Mouse (Mus musculus) midbrain, embryonic 14.5 days (tissue): Measurements from ENCODE around the gene Jph3. TPM values are rescaled to one million over a fixed set of nuclear protein-coding genes. Genes with fewer than 3 reads are reported as not detected.

Source experiments
- ATAC-seq: fragments of 200-750 bp; cut with Nextera tagmentation; 2 replicates; pipeline ENCODE4 v1.8.0; 2017; ENCODE audit warnings: moderate number of reproducible peaks, moderate library complexity; ENCODE audit not compliant: low FRiP score, low TSS enrichment
- DNase-seq: peaks from one replicate; pipeline ENCODE4 v3.0.0-alpha.2; 2015
- H3K27ac ChIP-seq: fragments of 300-500 bp; sonication (generic); replicated peaks from 2 replicates; pipeline ENCODE4 v1.5.1; 2014; ENCODE audit warnings: mild to moderate bottlenecking, low read depth, low read length, moderate library complexity
- H3K27me3 ChIP-seq: fragments of 300-500 bp; sonication (generic); 2 replicates; pipeline ENCODE4 v1.6.1; 2014; ENCODE audit warnings: low read length, control low read depth, mixed read lengths; ENCODE audit not compliant: control insufficient read depth, insufficient read depth
- H3K36me3 ChIP-seq: fragments of 300-500 bp; sonication (generic); 2 replicates; pipeline ENCODE4 v1.6.1; 2014; ENCODE audit warnings: low read length, control low read depth; ENCODE audit not compliant: control insufficient read depth, insufficient read depth
- H3K4me1 ChIP-seq: fragments of 300-500 bp; sonication (generic); 2 replicates; pipeline ENCODE4 v1.6.1; 2014; ENCODE audit warnings: mild to moderate bottlenecking, antibody characterized with exemption, low read length, control low read depth; ENCODE audit not compliant: control insufficient read depth, insufficient read depth
- H3K4me2 ChIP-seq: fragments of 300-500 bp; sonication (generic); 2 replicates; pipeline ENCODE4 v1.6.1; 2014; ENCODE audit warnings: mild to moderate bottlenecking, low read length, moderate library complexity
- H3K4me3 ChIP-seq: fragments of 300-500 bp; sonication (generic); replicated peaks from 2 replicates; pipeline ENCODE4 v1.5.1; 2014; ENCODE audit warnings: low read depth, low read length
- H3K9ac ChIP-seq: fragments of 300-500 bp; sonication (generic); replicated peaks from 2 replicates; pipeline ENCODE4 v1.6.1; 2014; ENCODE audit warnings: mild to moderate bottlenecking, low read length, moderate library complexity
- H3K9me3 ChIP-seq: fragments of 300-500 bp; sonication (generic); 2 replicates; pipeline ENCODE4 v1.6.1; 2016; ENCODE audit warnings: low read length, control low read depth, mixed read lengths; ENCODE audit not compliant: control insufficient read depth
- WGBS: fragments of 180-500 bp; shearing (Covaris S2); extraction: QIAGEN DNeasy Blood & Tissue Kit; methylation state at CpG from one replicate; pipeline ENCODE4 v1.1.7; 2014; 5-methylcytosine and 5-hydroxymethylcytosine counted together
- polyA plus RNA-seq: library from polyadenylated mRNA; unstranded; fragments of >200 nt; fragmentation: Nextera tagmentation; extraction: Ambion mirVana; gene quantifications from 2 replicates; pipeline ENCODE4 v1.2.1, GENCODE M21; 2014

The Jph3 gene
- polyA plus RNA-seq, 1 experiment from 2014 or later, result 73.5 TPM

GRCm38 (mm10) chr8:121731471-121732333, 2.3 kb downstream of the Jph3 start:
- peak overlapping the region; percentile 73 for H3K9ac ChIP-seq
- ATAC-seq, result no peak
- peak; percentile 59 for DNase-seq
- H3K4me1 ChIP-seq, result peaks cover 18% of the 10 kb centered on the region
- no peaks in the 10 kb centered on the region for H3K36me3 ChIP-seq
- peaks cover 16% of the 10 kb centered on the region for H3K27me3 ChIP-seq
- WGBS, result 4% methylated on average over 26 of the region's 26 CpGs
- peak overlapping the region; percentile 68 for H3K4me3 ChIP-seq
- no peaks in the 10 kb centered on the region for H3K9me3 ChIP-seq
- peak overlapping the region; percentile 70; the same call in 1 of the 2 replicates for H3K27ac ChIP-seq
- peak overlapping the region; percentile 86 for H3K4me2 ChIP-seq

GRCm38 (mm10) chr8:121732334-121732665, 2.9 kb downstream of the Jph3 start:
- peak overlapping the region; percentile 86 for H3K4me2 ChIP-seq

GRCm38 (mm10) chr8:121734262-121734661, 4.8 kb downstream of the Jph3 start:
- no peak overlapping the region for H3K9ac ChIP-seq
- no peak for DNase-seq
- ATAC-seq, result no peak
- H3K9me3 ChIP-seq, result no peaks in the 10 kb centered on the region
- H3K4me1 ChIP-seq, result peaks cover 18% of the 10 kb centered on the region
- H3K36me3 ChIP-seq, result no peaks in the 10 kb centered on the region
- no peak overlapping the region for H3K27ac ChIP-seq
- H3K4me3 ChIP-seq, result no peak overlapping the region
- WGBS, result 92% methylated on average over 16 of the region's 16 CpGs
- no peak overlapping the region for H3K4me2 ChIP-seq
- peaks cover 11% of the 10 kb centered on the region; the same call in 1 of the 2 replicates for H3K27me3 ChIP-seq

More at GRCm38 (mm10) chr8:121732334-121732665, 2.9 kb downstream of the Jph3 start:
- Histone ChIP-seq H3K4me3 (peak overlapping the region; percentile 68), H3K9ac (peak overlapping the region; percentile 73), H3K27ac (no peak overlapping the region), H3K9me3 (no peaks in the 10 kb centered on the region), H3K4me1 (peaks cover 18% of the 10 kb centered on the region), H3K27me3 (peaks cover 16% of the 10 kb centered on the region), H3K36me3 (no peaks in the 10 kb centered on the region)
- DNase-seq (no peak), ATAC-seq (no peak)
- WGBS, result 52% methylated on average over 4 of the region's 4 CpGs

GRCm38 (mm10) chr8:121736236-121736635, 6.8 kb downstream of the Jph3 start:
- Histone ChIP-seq H3K36me3 (no peaks in the 10 kb centered on the region), H3K9ac (no peak overlapping the region), H3K4me1 (peaks cover 17% of the 10 kb centered on the region), H3K4me3 (no peak overlapping the region), H3K4me2 (no peak overlapping the region), H3K27ac (no peak overlapping the region), H3K9me3 (no peaks in the 10 kb centered on the region), H3K27me3 (0 out of 2 replicates have a peak, but pooled peaks cover 4% of the 10 kb centered on the region)
- WGBS, result 16% methylated on average over 7 of the region's 7 CpGs
- peak; percentile 44 for DNase-seq
- ATAC-seq, result no peak

- ATAC-seq, result no peak
- no peak overlapping the region for H3K4me3 ChIP-seq
- no peaks in the 10 kb centered on the region for H3K9me3 ChIP-seq
- DNase-seq, result no peak
- H3K4me1 ChIP-seq, result no peaks in the 10 kb centered on the region
- no peaks in the 10 kb centered on the region for H3K27me3 ChIP-seq
- H3K9ac ChIP-seq, result no peak overlapping the region
- no peak overlapping the region for H3K27ac ChIP-seq
- WGBS, result 92% methylated on average over 10 of the region's 10 CpGs
- H3K4me2 ChIP-seq, result no peak overlapping the region
- no peaks in the 10 kb centered on the region for H3K36me3 ChIP-seq
Observed at GRCm38 (mm10) chr8:121740721-121741120, 11.3 kb downstream of the Jph3 start.

- ATAC-seq (no peak), DNase-seq (no peak)
- Histone ChIP-seq H3K9me3 (no peaks in the 10 kb centered on the region), H3K4me2 (no peak overlapping the region), H3K9ac (no peak overlapping the region), H3K27me3 (no peaks in the 10 kb centered on the region), H3K4me1 (no peaks in the 10 kb centered on the region), H3K4me3 (no peak overlapping the region), H3K36me3 (no peaks in the 10 kb centered on the region), H3K27ac (no peak overlapping the region)
- WGBS, result 79% methylated on average over 9 of the region's 9 CpGs
Observed at GRCm38 (mm10) chr8:121749501-121749900, 20.1 kb downstream of the Jph3 start.

GRCm38 (mm10) chr8:121750512-121750911, 21.1 kb downstream of the Jph3 start:
- H3K36me3 ChIP-seq, result no peaks in the 10 kb centered on the region
- H3K4me3 ChIP-seq, result no peak overlapping the region
- H3K4me2 ChIP-seq, result no peak overlapping the region
- DNase-seq (no peak), ATAC-seq (no peak)
- 42% methylated on average over 3 of the region's 3 CpGs for WGBS
- no peaks in the 10 kb centered on the region for H3K4me1 ChIP-seq
- H3K9me3 ChIP-seq, result no peaks in the 10 kb centered on the region
- H3K27ac ChIP-seq, result no peak overlapping the region
- no peak overlapping the region for H3K9ac ChIP-seq
- H3K27me3 ChIP-seq, result no peaks in the 10 kb centered on the region

GRCm38 (mm10) chr8:121751407-121751806, 22.0 kb downstream of the Jph3 start:
- DNase-seq (peak; percentile 73), ATAC-seq (no peak)
- H3K9me3 ChIP-seq, result no peaks in the 10 kb centered on the region
- H3K27me3 ChIP-seq, result no peaks in the 10 kb centered on the region
- H3K27ac ChIP-seq, result no peak overlapping the region
- H3K4me1 ChIP-seq, result no peaks in the 10 kb centered on the region
- no peaks in the 10 kb centered on the region for H3K36me3 ChIP-seq
- no peak overlapping the region for H3K4me3 ChIP-seq
- H3K9ac ChIP-seq, result no peak overlapping the region
- 22% methylated on average over 3 of the region's 3 CpGs for WGBS
- H3K4me2 ChIP-seq, result no peak overlapping the region

- Histone ChIP-seq H3K4me3 (no peak overlapping the region), H3K27me3 (no peaks in the 10 kb centered on the region), H3K9ac (no peak overlapping the region), H3K36me3 (no peaks in the 10 kb centered on the region), H3K27ac (no peak overlapping the region), H3K9me3 (no peaks in the 10 kb centered on the region), H3K4me2 (no peak overlapping the region), H3K4me1 (no peaks in the 10 kb centered on the region)
- WGBS, result 79% methylated on average over 12 of the region's 12 CpGs
- ATAC-seq (no peak), DNase-seq (no peak)
Observed at GRCm38 (mm10) chr8:121758470-121758869, 29.0 kb downstream of the Jph3 start.
